Mouse (Mus musculus) T-helper 1 cell (primary cell): ENCODE results near the gene Actbl2.

Experiments used
- in situ Hi-C: fragments of 300-600 bp; cut with MboI, MseI; formaldehyde crosslinking; loops from one replicate; pipeline ENCODE4 v1.15.1; 2025; ENCODE audit warnings: high pct_unique_total_duplicates

Gene Actbl2

GRCm38 (mm10) chr13:111254713-111255112 lies at the start of gene Actbl2:
TSS of gene Actbl2 (plus strand) at chr13:111255013.
- in situ Hi-C loops = loop anchor here (5.0 kb wide), 1 partner anchor 57 kb away; no protein-coding TSS in a partner anchor

- in situ Hi-C loops = loop anchor here (10.0 kb wide), 1 partner anchor 666 kb away; no protein-coding TSS in a partner anchor
Measured at GRCm38 (mm10) chr13:111210649-111211378, 44.0 kb upstream of the Actbl2 start.

GRCm38 (mm10) chr13:111228768-111229167 lies 26.0 kb upstream of the Actbl2 start:
- in situ Hi-C loops = loop anchor here (5.0 kb wide), 1 partner anchor 36 kb away; no protein-coding TSS in a partner anchor

- in situ Hi-C loops = loop anchor here (5.0 kb wide), 1 partner anchor 37 kb away; no protein-coding TSS in a partner anchor
Measured at GRCm38 (mm10) chr13:111229541-111229940, 25.3 kb upstream of the Actbl2 start.

GRCm38 (mm10) chr13:111232416-111232815 lies 22.4 kb upstream of the Actbl2 start:
- in situ Hi-C loops = no loop called here

GRCm38 (mm10) chr13:111233356-111233755 lies 21.5 kb upstream of the Actbl2 start:
- in situ Hi-C loops = no loop called here

- in situ Hi-C loops = no loop called here
Measured at GRCm38 (mm10) chr13:111234573-111234972, 20.2 kb upstream of the Actbl2 start.

- in situ Hi-C loops = loop anchor here (5.0 kb wide), 1 partner anchor 843 kb away; no protein-coding TSS in a partner anchor
Measured at GRCm38 (mm10) chr13:111235719-111236166, 19.1 kb upstream of the Actbl2 start.

GRCm38 (mm10) chr13:111236461-111236864 lies 18.4 kb upstream of the Actbl2 start:
- in situ Hi-C loops = loop anchor here (5.0 kb wide), 1 partner anchor 844 kb away; no protein-coding TSS in a partner anchor

- in situ Hi-C loops = loop anchor here (5.0 kb wide), 1 partner anchor 845 kb away; no protein-coding TSS in a partner anchor
Measured at GRCm38 (mm10) chr13:111237296-111237695, 17.5 kb upstream of the Actbl2 start.

- in situ Hi-C loops = loop anchor here (5.0 kb wide), 1 partner anchor 846 kb away; no protein-coding TSS in a partner anchor
Measured at GRCm38 (mm10) chr13:111237865-111238465, 16.8 kb upstream of the Actbl2 start.

- in situ Hi-C loops = no loop called here
Measured at GRCm38 (mm10) chr13:111251106-111251505, 3.7 kb upstream of the Actbl2 start.

- in situ Hi-C loops = no loop called here
Measured at GRCm38 (mm10) chr13:111251795-111252194, 3.0 kb upstream of the Actbl2 start.

GRCm38 (mm10) chr13:111258016-111258415 lies 3.2 kb downstream of the Actbl2 start:
- in situ Hi-C loops = loop anchor here (5.0 kb wide), 1 partner anchor 61 kb away; no protein-coding TSS in a partner anchor

GRCm38 (mm10) chr13:111258424-111259092 lies 3.7 kb downstream of the Actbl2 start:
- in situ Hi-C loops = loop anchor here (5.0 kb wide), 1 partner anchor 61 kb away; no protein-coding TSS in a partner anchor

GRCm38 (mm10) chr13:111259093-111259491 lies 4.3 kb downstream of the Actbl2 start:
- in situ Hi-C loops = loop anchor here (5.0 kb wide), 1 partner anchor 62 kb away; no protein-coding TSS in a partner anchor

GRCm38 (mm10) chr13:111259711-111260110 lies 4.9 kb downstream of the Actbl2 start:
- in situ Hi-C loops = loop anchor here (5.0 to 10.0 kb wide), 2 partner anchors 62 to 865 kb away; partner anchors contain the start of gene Plk2

- in situ Hi-C loops = loop anchor here (10.0 kb wide), 1 partner anchor 868 kb away; the partner anchor contains the start of gene Plk2
Measured at GRCm38 (mm10) chr13:111263186-111263585, 8.4 kb downstream of the Actbl2 start.

GRCm38 (mm10) chr13:111263758-111264157 lies 8.9 kb downstream of the Actbl2 start:
- in situ Hi-C loops = loop anchor here (10.0 kb wide), 1 partner anchor 869 kb away; the partner anchor contains the start of gene Plk2

- in situ Hi-C loops = loop anchor here (10.0 kb wide), 1 partner anchor 871 kb away; the partner anchor contains the start of gene Plk2
Measured at GRCm38 (mm10) chr13:111265231-111266000, 10.6 kb downstream of the Actbl2 start.
